Mouse (Mus musculus): ENCODE results near the gene Tmem156. TPM values are rescaled to one million over a fixed set of nuclear protein-coding genes. Genes with fewer than 3 reads are reported as not detected.
"Not testable (repeated sequence)": the region's sequence is repeated elsewhere in the genome, so short reads cannot be mapped to it uniquely, and the experiment has no call there.

The Tmem156 gene
- polyA plus RNA-seq, 1 experiment from 2014 or later: 0.39 TPM

GRCm38 (mm10) chr5:65113323-65113722, 21.4 kb upstream of the Tmem156 start:
- no peaks in the 10 kb centered on the region for H3K9me3 ChIP-seq (replicated peaks)

GRCm38 (mm10) chr5:65112225-65112624, 20.3 kb upstream of the Tmem156 start:
- not testable (repeated sequence) for ATAC-seq; H3K9ac ChIP-seq; H3K9me3 ChIP-seq (replicated peaks); H3K27ac ChIP-seq; H3K36me3 ChIP-seq; H3K4me3 ChIP-seq; H3K4me2 ChIP-seq; H3K27me3 ChIP-seq (replicated peaks)
- WGBS (ENCODE audit: insufficient replicate concordance): 7% methylated on average over 3 of the region's 3 CpGs
- H3K4me1 ChIP-seq: peaks cover 32% of the 10 kb centered on the region

More at GRCm38 (mm10) chr5:65113323-65113722, 21.4 kb upstream of the Tmem156 start:
- Histone ChIP-seq H3K4me2 (peak overlapping the region; percentile 13; the same call in 1 of the 2 replicates), H3K9ac (no peak overlapping the region), H3K4me3 (no peak overlapping the region), H3K4me1 (peaks cover 24% of the 10 kb centered on the region), H3K36me3 (0 out of 2 replicates have a peak, but pooled peaks cover 4% of the 10 kb centered on the region), H3K27me3 (replicated peaks) (no peaks in the 10 kb centered on the region), H3K27ac (no peak overlapping the region)
- ATAC-seq: peak; percentile 55; the same call in 1 of the 2 replicates
- 34% methylated on average over 6 of the region's 6 CpGs for WGBS (ENCODE audit: insufficient replicate concordance)

- Histone ChIP-seq H3K9ac (peak overlapping the region; percentile 78), H3K4me3 (peak overlapping the region; percentile 80)
- peak; percentile 8; the same call in 1 of the 2 replicates for ATAC-seq
Observed at GRCm38 (mm10) chr5:65107773-65108432, 16.0 kb upstream of the Tmem156 start.

GRCm38 (mm10) chr5:65106876-65107772, 15.2 kb upstream of the Tmem156 start, which contains the start of gene Klhl5:
Gene Klhl5, plus strand, starts transcription at chr5:65107539.
- Histone ChIP-seq H3K27me3 (replicated peaks) (no peaks in the 10 kb centered on the region), H3K36me3 (no peaks in the 10 kb centered on the region), H3K4me1 (peaks cover 24% of the 10 kb centered on the region), H3K27ac (peak within 1 kb of the TSS; percentile 77), H3K9me3 (replicated peaks) (no peaks in the 10 kb centered on the region), H3K4me2 (peak within 1 kb of the TSS; percentile 92), H3K4me3 (peak within 1 kb of the TSS; percentile 80), H3K9ac (peak within 1 kb of the TSS; percentile 78)
- 3% methylated on average over 49 of the region's 56 CpGs for WGBS (ENCODE audit: insufficient replicate concordance)
- ATAC-seq: peak; percentile 83

More at GRCm38 (mm10) chr5:65107773-65108432, 16.0 kb upstream of the Tmem156 start:
- 2% methylated on average over 24 of the region's 42 CpGs for whole genome bisulfite sequencing (ENCODE audit: insufficient replicate concordance)
- Histone ChIP-seq H3K27me3 (replicated peaks) (no peaks in the 10 kb centered on the region), H3K4me2 (peak overlapping the region; percentile 92), H3K9me3 (replicated peaks) (no peaks in the 10 kb centered on the region), H3K4me1 (peaks cover 26% of the 10 kb centered on the region), H3K27ac (peak overlapping the region; percentile 77), H3K36me3 (no peaks in the 10 kb centered on the region)

- Histone ChIP-seq H3K9ac (no peak overlapping the region), H3K27me3 (replicated peaks) (0 out of 2 replicates have a peak, but pooled peaks cover 5% of the 10 kb centered on the region), H3K4me1 (peaks cover 26% of the 10 kb centered on the region), H3K9me3 (replicated peaks) (no peaks in the 10 kb centered on the region), H3K4me2 (0 out of 2 replicates have a peak overlapping the region, but pooled peaks have one; percentile 5), H3K27ac (no peak overlapping the region), H3K4me3 (no peak overlapping the region), H3K36me3 (no peaks in the 10 kb centered on the region)
- ATAC-seq: no peak
- WGBS (ENCODE audit: insufficient replicate concordance): 41% methylated on average over 10 of the region's 10 CpGs
Observed at GRCm38 (mm10) chr5:65102641-65103042, 10.7 kb upstream of the Tmem156 start.

- WGBS (ENCODE audit: insufficient replicate concordance): 25% methylated on average over 3 of the region's 3 CpGs
- Histone ChIP-seq H3K36me3 (no peaks in the 10 kb centered on the region), H3K9me3 (replicated peaks) (no peaks in the 10 kb centered on the region), H3K27ac (no peak overlapping the region), H3K4me1 (peaks cover 21% of the 10 kb centered on the region), H3K4me3 (no peak overlapping the region), H3K4me2 (peak overlapping the region; percentile 5; the same call in 1 of the 2 replicates), H3K9ac (no peak overlapping the region), H3K27me3 (replicated peaks) (0 out of 2 replicates have a peak, but pooled peaks cover 5% of the 10 kb centered on the region)
- peak; percentile 65; the same call in 1 of the 2 replicates for ATAC-seq
Observed at GRCm38 (mm10) chr5:65102026-65102640, 10.2 kb upstream of the Tmem156 start.

GRCm38 (mm10) chr5:65101621-65102020, 9.7 kb upstream of the Tmem156 start:
- Histone ChIP-seq H3K36me3 (no peaks in the 10 kb centered on the region), H3K4me1 (peaks cover 19% of the 10 kb centered on the region), H3K9ac (no peak overlapping the region), H3K4me3 (no peak overlapping the region), H3K27ac (no peak overlapping the region), H3K9me3 (replicated peaks) (no peaks in the 10 kb centered on the region), H3K4me2 (peak overlapping the region; percentile 5; the same call in 1 of the 2 replicates), H3K27me3 (replicated peaks) (0 out of 2 replicates have a peak, but pooled peaks cover 5% of the 10 kb centered on the region)
- ATAC-seq: no peak
- WGBS (ENCODE audit: insufficient replicate concordance): 43% methylated on average over 6 of the region's 6 CpGs

- H3K27me3 ChIP-seq (replicated peaks): 0 out of 2 replicates have a peak, but pooled peaks cover 5% of the 10 kb centered on the region
- H3K9me3 ChIP-seq (replicated peaks): no peaks in the 10 kb centered on the region
- 31% methylated on average over 5 of the region's 5 CpGs for WGBS (ENCODE audit: insufficient replicate concordance)
- no peaks in the 10 kb centered on the region for H3K36me3 ChIP-seq
- H3K4me2 ChIP-seq: no peak overlapping the region
- no peak overlapping the region for H3K4me3 ChIP-seq
- ATAC-seq: no peak
- no peak overlapping the region for H3K9ac ChIP-seq
- H3K27ac ChIP-seq: no peak overlapping the region
- peaks cover 19% of the 10 kb centered on the region for H3K4me1 ChIP-seq
Observed at GRCm38 (mm10) chr5:65101209-65101608, 9.3 kb upstream of the Tmem156 start.

- Histone ChIP-seq H3K9me3 (replicated peaks) (no peaks in the 10 kb centered on the region), H3K4me2 (no peak overlapping the region), H3K27me3 (replicated peaks) (0 out of 2 replicates have a peak, but pooled peaks cover 5% of the 10 kb centered on the region), H3K4me1 (peaks cover 19% of the 10 kb centered on the region), H3K27ac (no peak overlapping the region), H3K4me3 (no peak overlapping the region), H3K9ac (no peak overlapping the region), H3K36me3 (no peaks in the 10 kb centered on the region)
- no peak for ATAC-seq
- 81% methylated on average over 11 of the region's 11 CpGs for WGBS (ENCODE audit: insufficient replicate concordance)
Observed at GRCm38 (mm10) chr5:65100002-65100401, 8.1 kb upstream of the Tmem156 start.

GRCm38 (mm10) chr5:65097457-65097856, 5.5 kb upstream of the Tmem156 start:
- no peak overlapping the region for H3K9ac ChIP-seq
- WGBS (ENCODE audit: insufficient replicate concordance): 65% methylated on average over 5 of the region's 5 CpGs
- no peaks in the 10 kb centered on the region for H3K36me3 ChIP-seq
- no peak for ATAC-seq
- H3K4me3 ChIP-seq: no peak overlapping the region
- 0 out of 2 replicates have a peak, but pooled peaks cover 5% of the 10 kb centered on the region for H3K27me3 ChIP-seq (replicated peaks)
- H3K4me2 ChIP-seq: no peak overlapping the region
- H3K27ac ChIP-seq: no peak overlapping the region
- peaks cover 17% of the 10 kb centered on the region for H3K4me1 ChIP-seq
- H3K9me3 ChIP-seq (replicated peaks): no peaks in the 10 kb centered on the region

GRCm38 (mm10) chr5:65096805-65097204, 4.9 kb upstream of the Tmem156 start:
- no peak overlapping the region for H3K4me3 ChIP-seq
- WGBS (ENCODE audit: insufficient replicate concordance): 55% methylated on average over 3 of the region's 3 CpGs
- H3K9ac ChIP-seq: no peak overlapping the region
- H3K4me2 ChIP-seq: no peak overlapping the region
- H3K27ac ChIP-seq: no peak overlapping the region
- no peaks in the 10 kb centered on the region for H3K9me3 ChIP-seq (replicated peaks)
- no peak for ATAC-seq
- H3K4me1 ChIP-seq: peaks cover 10% of the 10 kb centered on the region
- no peaks in the 10 kb centered on the region for H3K36me3 ChIP-seq
- H3K27me3 ChIP-seq (replicated peaks): 0 out of 2 replicates have a peak, but pooled peaks cover 5% of the 10 kb centered on the region

Data from liver, embryonic 12.5 days (tissue).